Mouse (Mus musculus) MEL (cell line): ENCODE results near the gene Bpifc.

ENCODE experiments used
- CHD2 ChIP-seq: IDR thresholded peaks from 2 replicates; pipeline ENCODE4 v1.6.1; 2011; ENCODE audit warnings: low read length, improper control_type of control experiment
- CTCF ChIP-seq, 3 experiments: IDR thresholded peaks in 2 of 3; conservative IDR thresholded peaks in 1 of 3; 2 replicates each; pipeline ENCODE4 v1.5.1; 2011 to 2012; ENCODE audit warnings: low read length in 3 of 3, low read depth in 2 of 3, mild to moderate bottlenecking in 2 of 3, improper control_type of control experiment in 1 of 3, inconsistent platforms in 1 of 3, mixed read lengths in 1 of 3, moderate library complexity in 1 of 3; ENCODE audit not compliant: control insufficient read depth in 1 of 3, insufficient read depth in 1 of 3, poor library complexity in 1 of 3, severe bottlenecking in 1 of 3
- EP300 ChIP-seq, 2 experiments: IDR thresholded peaks; 2 replicates each; pipeline ENCODE4 v1.6.1; 2011; ENCODE audit warnings: improper control_type of control experiment in 2 of 2, low read length in 2 of 2, low read depth in 1 of 2, mild to moderate bottlenecking in 1 of 2
- GATA1 ChIP-seq: IDR thresholded peaks from 2 replicates; pipeline ENCODE4 v1.6.1; 2011; ENCODE audit warnings: low read depth, low read length, improper control_type of control experiment
- HCFC1 ChIP-seq: IDR thresholded peaks from 2 replicates; pipeline ENCODE4 v1.6.1; 2012; ENCODE audit warnings: low read depth, mild to moderate bottlenecking, inconsistent platforms, low read length, improper control_type of control experiment, moderate library complexity
- MAFK ChIP-seq: IDR thresholded peaks from 2 replicates; pipeline ENCODE4 v1.6.1; 2011; ENCODE audit warnings: low read depth, mild to moderate bottlenecking, low read length, improper control_type of control experiment, borderline replicate concordance
- MYB ChIP-seq: IDR thresholded peaks from 2 replicates; pipeline ENCODE4 v1.6.1; 2011; ENCODE audit warnings: mild to moderate bottlenecking, low read depth, low read length, improper control_type of control experiment
- NRF1 ChIP-seq: IDR thresholded peaks from 2 replicates; pipeline ENCODE4 v1.6.1; 2014; ENCODE audit warnings: low read depth, mild to moderate bottlenecking, inconsistent platforms, low read length, improper control_type of control experiment, moderate library complexity; ENCODE audit not compliant: poor library complexity, insufficient read depth, severe bottlenecking
- POLR2A ChIP-seq, 2 experiments: IDR thresholded peaks; 2 replicates each; pipeline ENCODE4 v1.6.1; 2011 to 2012; ENCODE audit warnings: low read length in 2 of 2, mild to moderate bottlenecking in 2 of 2, control low read depth in 1 of 2, improper control_type of control experiment in 1 of 2, low read depth in 1 of 2, moderate library complexity in 1 of 2; ENCODE audit not compliant: control insufficient read depth in 1 of 2, insufficient read depth in 1 of 2, poor library complexity in 1 of 2
- RAD21 ChIP-seq: IDR thresholded peaks from 2 replicates; pipeline ENCODE4 v1.6.1; 2011; ENCODE audit warnings: mild to moderate bottlenecking, low read depth, low read length, improper control_type of control experiment
- RCOR1 ChIP-seq: IDR thresholded peaks from 2 replicates; pipeline ENCODE4 v1.6.1; 2012; ENCODE audit warnings: low read depth, mild to moderate bottlenecking, inconsistent platforms, low read length, improper control_type of control experiment
- TAL1 ChIP-seq: IDR thresholded peaks from 2 replicates; pipeline ENCODE4 v1.6.1; 2012; ENCODE audit warnings: mild to moderate bottlenecking, inconsistent platforms, low read length, moderate library complexity, mixed read lengths
- USF1 ChIP-seq: IDR thresholded peaks from 2 replicates; pipeline ENCODE4 v1.6.1; 2014; ENCODE audit warnings: low read depth, mild to moderate bottlenecking, inconsistent platforms, low read length, improper control_type of control experiment, moderate library complexity
- ZNF384 ChIP-seq: IDR thresholded peaks from 2 replicates; pipeline ENCODE4 v1.6.1; 2012; ENCODE audit warnings: low read depth, mild to moderate bottlenecking, inconsistent platforms, low read length, improper control_type of control experiment

DNA sequence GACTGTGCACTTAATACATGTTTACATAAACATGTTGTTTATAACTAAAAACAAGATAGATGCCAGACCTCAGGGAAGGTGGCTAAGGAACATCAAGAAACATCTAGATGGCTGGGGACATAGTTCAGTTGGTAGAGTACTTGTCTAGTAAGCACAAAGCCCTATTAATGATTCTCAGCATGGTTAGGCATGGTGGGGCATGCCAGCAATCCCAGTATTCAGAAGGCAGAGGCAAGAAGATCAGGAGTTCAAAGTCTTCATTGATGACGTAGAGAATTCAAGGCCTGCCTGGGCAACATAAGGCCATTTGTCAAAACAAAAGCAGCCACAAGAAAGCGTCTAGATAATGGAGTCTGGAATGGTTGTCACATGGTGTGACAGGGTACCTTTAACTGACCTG is 46.0 kb upstream of the Bpifc start:
- TF ChIP-seq CTCF (IDR thresholded peaks at IDR 0.05 in 2 of 3, conservative IDR thresholded peaks at IDR 0.05 in 1 of 3; ENCODE audit: control insufficient read depth in 1 of 3, insufficient read depth in 1 of 3, low read depth in 2 of 3, low read length in 3 of 3, poor library complexity in 1 of 3, severe bottlenecking in 1 of 3) (no peak), POLR2A (IDR thresholded peaks at IDR 0.05; ENCODE audit: control insufficient read depth in 1 of 2, insufficient read depth in 1 of 2, low read depth in 1 of 2, low read length in 2 of 2, poor library complexity in 1 of 2) (no peak), MYB (no peak), GATA1 (no peak), RAD21 (no peak), ZNF384 (no peak), MAFK (no peak), NRF1 (no peak), CHD2 (no peak), HCFC1 (no peak), TAL1 (no peak), EP300 (IDR thresholded peaks at IDR 0.05; ENCODE audit: low read depth in 1 of 2, low read length in 2 of 2) (no peak), RCOR1 (no peak), USF1 (no peak)
